Mouse (Mus musculus) lung, postnatal 36 days (tissue): ENCODE results near the gene Ninj2.

ENCODE experiments used
- DNase-seq: peaks from one replicate; pipeline ENCODE4 v3.0.0; 2022; ENCODE audit warnings: mixed read lengths

The Ninj2 gene

DNA sequence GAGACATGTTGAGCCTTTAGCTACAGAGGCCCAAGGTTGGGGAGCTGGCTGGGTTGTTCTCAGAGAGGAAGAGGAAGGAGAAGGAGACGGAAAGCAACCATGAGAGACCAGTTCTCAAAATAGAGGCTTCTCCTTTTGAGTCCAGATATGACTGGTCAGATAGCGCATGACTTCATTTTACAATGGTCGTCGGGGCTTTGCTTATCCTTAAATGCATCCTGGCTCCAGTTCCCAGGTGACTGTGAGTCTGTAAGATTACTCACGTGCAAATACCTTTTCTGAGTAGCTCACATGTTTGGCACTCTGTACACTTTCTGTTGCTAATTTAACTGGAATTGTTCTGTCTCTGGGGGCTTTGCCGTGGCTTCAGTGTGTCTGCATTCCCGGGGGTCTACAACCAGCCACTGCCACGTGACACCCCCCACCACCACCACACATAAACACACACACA is 86.6 kb downstream of the Ninj2 start:
- DNase-seq: no peak

DNA sequence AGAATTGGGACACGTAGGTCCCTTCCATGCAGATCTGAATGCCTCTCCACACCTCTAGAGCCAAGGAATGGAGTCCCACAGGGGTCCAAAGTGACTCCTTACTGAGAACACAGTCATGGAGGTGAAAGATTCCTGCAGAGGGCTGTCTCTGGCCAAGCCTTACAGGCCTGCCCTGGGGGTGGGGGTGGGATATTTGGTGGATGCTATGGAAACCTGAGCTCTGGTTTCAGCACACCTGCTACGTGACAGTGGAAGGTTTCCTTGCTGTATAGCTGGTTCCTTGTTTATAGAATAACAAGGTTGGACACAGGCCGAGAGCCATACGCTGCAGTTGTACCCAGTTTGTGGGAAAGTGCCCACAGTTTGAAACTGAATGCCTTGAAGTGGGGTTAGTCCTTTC is 87.3 kb downstream of the Ninj2 start:
- DNase-seq: no peak

DNA sequence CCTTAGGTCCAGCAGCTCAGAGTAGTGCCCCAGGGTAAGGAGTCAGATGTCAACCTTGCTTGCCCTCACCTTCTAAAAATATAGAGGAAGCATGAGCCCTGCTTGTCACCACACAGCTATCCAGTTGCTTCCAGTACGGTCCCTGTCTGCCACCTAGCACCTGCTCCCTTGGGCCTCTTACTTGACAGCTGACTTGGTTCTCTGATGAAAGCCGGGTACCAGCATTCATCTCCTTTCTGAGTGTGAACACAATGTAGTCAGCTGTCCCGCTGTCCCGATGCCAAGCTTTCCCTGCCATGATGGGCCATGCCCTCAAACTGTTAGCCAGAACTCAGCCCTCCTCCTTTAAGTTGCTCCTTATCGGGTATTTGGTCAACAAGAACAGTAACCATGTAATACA is 89.0 kb downstream of the Ninj2 start:
- no peak for DNase-seq

DNA sequence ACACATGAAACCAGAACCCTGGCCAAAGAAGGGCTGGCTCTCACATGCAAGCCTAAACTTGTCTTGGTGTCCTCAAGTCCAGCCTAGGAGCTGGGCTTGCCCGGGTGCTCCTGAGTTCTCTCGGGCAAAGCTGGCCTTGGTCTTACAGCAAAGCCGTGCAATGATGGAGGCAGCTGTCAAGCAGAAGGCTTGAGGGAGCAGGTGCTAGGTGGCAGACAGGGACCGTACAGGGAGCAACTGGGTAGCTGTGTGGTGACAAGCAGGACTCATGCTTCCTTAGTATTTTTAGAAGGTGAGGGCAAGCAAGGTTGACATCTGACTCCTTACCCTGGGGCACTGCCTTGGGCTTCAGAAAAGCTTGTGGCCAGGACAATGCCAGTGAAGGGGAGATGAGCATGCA is 90.6 kb downstream of the Ninj2 start:
- DNase-seq: no peak

DNA sequence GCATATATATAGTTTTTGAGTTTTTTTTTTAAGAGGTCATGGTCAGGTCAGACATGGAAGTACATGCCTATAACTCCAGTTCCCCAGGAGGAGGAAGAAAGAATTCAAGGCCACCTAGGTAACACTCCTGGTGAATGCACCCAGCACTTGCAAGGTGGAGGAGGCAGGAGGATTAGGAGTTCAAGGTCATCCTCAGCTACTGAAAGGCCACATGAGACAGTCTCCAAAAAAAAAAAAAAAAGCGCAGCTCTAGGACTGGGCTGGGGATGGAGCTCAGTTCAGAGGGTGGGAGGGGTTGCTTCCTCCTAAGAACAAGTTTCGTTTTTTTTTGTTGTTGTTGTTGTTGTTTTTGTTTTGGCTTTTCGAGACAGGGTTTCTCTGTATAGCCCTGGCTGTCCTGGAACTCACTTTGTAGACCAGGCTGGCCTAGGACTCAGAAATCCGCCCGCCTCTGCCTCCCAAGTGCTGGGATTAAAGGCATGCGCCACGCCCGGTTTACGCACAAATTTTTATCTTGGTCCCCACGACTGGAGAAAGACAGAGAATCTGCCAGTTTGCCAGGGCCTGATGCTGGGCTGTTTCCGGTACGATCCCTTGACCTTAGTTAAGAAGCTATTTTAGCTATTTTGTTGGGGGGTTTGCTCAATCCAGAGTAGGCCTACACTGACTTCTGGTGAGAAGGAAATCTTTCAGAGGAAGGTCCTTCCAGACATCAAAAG is 92.0 kb downstream of the Ninj2 start:
- DNase-seq: no peak

DNA sequence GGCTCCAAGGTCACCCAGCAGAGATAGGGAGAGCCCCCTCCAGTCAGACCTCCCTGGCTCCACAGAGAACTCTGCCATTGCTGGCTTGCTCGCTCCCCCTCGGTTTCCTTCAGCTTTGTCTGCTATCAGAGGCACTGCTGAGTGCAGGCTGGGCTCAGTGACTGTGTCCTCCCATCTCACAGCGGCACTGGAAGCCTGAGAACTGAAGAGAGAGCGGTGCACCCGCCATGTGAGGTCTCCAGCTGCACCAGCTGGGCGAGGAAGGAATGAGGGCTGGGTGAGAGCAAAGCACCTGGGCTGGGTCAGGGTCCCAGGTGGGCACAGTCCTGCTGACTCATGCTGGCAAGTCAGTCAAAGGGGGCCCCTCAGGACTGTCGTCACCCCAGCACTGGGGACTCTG is 92.6 kb downstream of the Ninj2 start:
- no peak for DNase-seq

DNA sequence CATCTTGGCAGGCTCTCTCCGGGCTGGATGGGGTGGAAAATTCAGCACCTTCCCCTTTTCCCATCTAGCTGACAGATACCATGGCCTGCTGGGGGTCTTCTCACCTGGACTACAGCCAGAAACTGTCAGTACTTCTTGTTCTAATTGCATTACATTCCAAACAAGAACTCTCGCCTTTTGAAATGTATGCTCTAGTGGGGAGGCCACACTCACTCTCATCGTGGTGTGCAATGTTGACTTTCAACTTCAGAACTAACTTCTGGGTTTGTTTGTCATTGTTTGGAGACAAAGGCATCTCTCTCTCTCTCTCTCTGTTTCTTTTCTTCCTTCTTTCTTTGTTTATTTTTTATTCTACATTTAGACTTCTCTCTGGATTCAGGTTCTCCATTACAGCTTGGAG is 93.4 kb downstream of the Ninj2 start:
- DNase-seq: no peak

DNA sequence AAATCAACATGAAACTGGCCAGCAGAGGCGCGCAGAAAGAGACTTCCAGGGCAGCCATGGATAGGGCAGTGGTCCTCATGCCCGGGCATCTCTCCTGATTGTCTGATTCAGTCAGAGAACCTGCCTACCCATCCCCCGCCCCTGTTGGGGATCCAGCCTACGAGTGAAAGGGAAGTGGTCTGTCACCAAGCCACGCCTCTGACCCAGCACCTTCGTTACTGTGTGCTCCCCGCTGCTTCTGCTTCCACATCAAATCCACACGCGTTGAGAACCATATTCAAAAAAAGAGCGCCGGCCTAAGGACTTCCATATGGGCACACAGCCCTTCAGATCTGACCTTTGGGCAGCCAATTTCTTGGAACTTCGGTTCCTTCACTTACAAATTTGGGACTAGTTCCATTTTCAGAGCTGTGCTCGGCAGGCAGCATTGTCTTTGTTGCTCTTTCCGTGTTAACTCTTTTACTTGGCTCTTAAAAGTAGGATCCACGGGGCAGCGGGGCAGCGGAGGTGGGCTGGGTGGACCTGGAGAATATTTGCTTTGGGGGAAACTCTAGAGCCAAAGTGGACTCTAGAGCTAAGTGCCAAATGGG is 94.5 kb downstream of the Ninj2 start:
- DNase-seq: peak; percentile 77

DNA sequence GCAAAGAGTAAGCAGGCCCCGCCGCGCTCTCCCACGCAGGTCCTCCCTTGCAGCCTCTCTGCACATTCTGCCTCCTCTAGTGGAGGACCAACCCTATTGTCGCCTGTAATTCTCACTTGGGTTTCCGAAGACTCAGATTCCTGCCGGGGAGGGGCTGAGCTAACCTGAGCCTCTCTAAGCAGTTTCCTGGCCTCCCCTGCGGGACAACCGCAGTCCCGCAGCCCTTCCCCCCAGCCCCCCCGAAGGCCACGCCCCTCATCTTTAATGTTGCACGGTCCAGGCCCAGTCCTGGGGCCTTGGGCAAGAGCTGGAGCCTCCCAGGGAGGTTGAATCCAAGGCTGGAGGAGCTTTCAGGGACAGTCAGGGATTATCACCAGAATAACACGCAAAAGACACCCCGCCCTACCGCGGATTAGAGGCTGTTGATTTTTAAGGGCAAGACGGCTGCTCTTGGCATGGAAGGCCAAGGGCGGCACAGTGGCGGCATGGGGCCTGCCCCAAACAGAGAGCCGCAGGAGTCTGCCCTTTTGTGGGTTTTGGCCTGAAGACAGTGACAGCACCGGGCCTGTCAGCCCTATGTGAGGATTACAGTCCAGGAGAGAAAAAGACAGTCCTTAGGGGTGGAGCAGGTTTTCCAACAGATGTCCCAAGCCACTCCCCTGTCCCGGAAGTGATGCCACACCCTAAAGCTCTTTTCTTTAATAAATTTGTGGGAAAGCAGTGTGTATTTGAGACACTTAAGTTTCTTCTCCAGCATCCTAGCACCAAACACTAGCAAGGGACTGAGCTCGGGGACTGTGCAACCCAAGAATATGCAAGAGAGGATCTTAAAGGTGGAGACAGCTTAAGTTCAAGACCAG is 95.5 kb downstream of the Ninj2 start:
- peak; percentile 61 for DNase-seq

DNA sequence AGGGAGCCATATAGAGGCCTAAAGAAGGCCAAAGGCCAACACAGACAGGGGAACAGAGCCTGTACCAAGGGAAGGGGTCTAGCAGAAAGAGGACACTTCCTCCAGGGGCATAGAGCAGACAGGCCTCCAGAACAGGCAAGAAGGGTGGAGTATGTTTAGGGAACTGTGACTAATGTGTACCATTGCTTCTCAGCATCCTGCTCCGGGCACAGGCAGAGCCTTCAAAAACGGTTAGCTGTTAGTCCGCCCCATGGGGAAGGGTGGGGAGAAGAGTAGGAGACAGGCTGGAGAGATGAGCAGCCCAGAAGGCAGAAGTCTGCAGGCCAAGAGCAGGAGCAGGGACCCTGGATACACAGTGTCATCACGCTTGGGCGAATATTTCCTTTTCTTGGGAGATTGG is 96.1 kb downstream of the Ninj2 start:
- DNase-seq: no peak

DNA sequence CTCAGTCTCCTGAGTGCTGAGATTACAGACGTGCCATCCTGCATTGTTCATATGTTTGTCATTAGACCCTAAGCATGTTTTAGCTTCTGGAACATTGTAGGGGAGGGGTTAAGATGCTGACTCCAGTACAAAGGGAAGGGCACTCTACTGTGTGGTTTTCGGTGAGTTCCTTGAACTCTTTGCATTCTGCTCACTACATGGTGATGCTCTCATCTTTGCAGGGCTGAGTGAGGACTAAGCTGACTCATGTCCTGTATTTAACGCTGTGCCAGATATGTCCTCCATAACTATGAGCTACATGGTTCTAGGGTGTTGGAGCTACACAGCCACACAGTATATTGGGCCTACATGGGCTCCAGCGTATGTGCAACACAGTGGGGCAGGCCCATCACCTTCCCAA is 97.2 kb downstream of the Ninj2 start:
- DNase-seq: no peak

DNA sequence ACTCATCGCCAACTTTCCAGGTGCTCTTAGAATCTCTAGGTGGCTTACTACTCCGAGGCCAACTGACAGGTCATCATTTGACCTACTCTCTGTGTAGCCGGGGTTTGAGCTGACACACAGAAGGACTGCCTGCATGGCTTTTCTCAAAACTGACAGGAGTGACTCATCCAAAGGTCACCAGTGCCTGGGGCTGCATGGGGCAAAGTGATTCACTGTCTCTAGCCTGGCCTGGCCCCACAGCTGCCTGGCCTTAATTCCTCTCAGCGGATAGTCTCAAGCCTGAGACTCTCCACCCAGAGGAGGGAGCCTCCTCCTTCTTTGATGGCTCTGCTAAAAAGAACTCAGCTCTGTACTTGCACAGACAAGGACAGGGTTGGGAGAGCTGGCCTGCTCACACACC is 97.8 kb downstream of the Ninj2 start:
- DNase-seq: no peak

DNA sequence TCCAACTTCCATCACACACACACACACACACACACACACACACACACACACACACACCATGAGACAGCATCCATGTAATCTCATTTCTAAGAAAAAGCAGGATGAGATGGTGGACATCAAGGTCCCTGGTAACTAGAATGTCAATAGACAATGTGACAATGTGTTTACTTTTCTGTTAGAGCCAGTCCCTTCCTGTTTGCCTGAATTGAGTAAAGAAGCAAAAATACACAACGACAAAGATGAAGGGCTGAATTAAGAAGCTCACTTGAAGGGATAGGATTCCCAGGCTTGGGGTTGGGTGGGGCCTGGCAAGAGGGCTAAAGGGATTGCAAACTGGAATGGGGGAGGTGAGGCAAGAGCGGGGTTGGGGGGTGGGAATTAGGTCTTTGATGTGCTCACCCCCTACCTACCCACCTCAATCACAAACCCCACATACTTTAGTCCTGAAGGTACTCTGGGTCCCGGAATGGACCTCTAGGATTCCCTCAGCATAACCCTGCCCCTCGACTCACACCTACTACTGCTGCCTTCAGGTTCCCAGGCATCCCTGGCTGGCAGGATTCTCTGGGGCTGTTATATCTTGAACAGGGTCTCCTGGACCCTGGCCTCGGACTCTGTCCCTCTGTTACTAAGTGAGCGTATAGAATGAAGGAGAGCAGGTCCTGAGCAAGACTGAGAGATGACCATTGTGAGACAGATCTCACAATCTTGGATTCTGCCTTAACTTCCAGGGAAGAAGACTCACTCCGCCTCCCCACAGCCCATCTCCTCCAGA is 98.4 kb downstream of the Ninj2 start:
- DNase-seq: no peak

DNA sequence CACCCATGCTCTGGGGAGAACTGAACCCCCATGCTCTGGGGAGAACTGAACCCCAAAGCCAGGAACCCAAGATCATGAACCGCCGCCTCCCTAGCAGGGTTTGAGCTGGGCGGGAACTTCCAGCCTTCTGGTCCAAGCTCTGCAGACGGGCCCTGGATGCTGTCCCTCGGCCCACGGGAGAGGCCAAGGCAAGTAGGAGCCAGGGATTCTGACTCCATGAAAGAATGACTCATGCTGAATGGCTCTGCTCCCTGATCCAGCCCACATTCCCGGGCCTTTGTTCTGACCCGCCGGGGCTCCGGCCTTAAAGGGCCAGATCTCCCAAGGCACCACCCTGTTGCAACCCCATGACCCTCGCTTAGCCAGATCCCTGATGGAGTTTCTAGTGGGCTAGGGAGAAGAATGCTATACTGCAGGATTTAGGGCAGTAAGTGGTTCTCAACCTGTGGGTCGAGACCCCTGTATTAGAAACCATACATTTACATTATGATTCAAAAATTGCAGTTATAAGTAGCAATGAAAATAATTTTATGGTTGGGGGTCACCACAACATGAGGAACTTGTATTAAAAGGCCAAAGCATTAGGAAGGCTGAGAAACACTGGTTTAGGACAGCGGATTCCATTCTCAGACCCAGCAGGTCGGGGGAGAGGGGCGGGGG is 99.2 kb downstream of the Ninj2 start:
- peak; percentile 85 for DNase-seq

DNA sequence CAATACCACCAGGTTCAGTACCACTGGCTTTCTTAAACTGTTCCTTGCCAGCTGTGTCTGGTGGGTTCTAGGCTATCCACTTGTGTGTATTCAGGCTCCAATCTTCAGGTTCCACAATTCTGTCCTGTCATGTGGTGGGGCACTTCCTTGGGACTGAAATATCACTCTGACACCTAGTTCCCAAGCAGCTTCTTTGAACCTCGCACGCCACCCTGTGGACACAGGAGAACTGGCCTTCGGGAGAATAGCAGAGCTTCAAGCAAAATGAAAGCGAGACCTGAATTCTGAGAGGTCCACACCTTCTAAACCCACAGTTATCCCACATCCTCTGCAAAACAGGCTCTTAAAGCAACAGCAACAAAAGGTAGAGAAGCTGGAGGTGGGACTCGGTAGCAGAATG is 100.0 kb downstream of the Ninj2 start:
- peak; percentile 96 for DNase-seq

DNA sequence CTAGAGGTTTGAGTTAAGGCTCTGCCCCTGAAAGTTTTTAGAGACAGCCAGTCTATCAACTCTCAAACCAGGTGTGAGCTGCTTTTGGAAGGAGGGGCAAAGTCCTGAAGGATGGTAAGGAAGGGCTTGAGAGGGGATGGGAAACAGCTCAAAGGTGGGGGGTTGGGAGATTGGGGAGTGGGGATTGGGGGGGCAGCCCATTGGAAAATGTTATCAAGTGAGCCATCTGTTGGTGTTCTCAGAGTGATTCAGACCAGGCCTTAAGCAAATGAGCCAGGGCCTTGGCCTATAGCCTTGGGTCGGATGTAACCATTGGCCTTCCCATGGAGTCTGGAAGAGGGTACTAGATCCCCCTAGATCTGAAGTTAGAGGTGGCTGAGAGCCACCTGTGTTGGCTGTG is 100.6 kb downstream of the Ninj2 start:
- no peak for DNase-seq

DNA sequence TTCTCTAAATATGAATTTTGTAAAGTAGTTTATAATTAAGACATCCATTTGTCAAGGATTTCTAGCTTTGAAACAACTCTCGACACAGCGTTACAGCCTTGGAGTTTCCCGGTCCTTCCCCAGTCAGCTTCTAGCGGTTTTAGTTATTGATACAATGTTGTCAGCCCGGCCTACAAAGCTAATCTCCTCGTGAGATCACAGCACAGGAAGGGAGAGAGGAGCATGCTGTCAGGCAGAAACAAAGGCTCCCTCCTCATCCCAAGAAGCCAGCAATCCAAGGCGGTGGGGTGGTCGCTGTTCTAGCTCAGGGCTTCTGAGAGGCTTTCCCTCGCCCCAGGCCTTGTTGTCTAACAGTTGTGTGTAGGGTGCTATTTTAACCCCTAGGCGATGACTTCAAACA is 101.2 kb downstream of the Ninj2 start:
- no peak for DNase-seq

DNA sequence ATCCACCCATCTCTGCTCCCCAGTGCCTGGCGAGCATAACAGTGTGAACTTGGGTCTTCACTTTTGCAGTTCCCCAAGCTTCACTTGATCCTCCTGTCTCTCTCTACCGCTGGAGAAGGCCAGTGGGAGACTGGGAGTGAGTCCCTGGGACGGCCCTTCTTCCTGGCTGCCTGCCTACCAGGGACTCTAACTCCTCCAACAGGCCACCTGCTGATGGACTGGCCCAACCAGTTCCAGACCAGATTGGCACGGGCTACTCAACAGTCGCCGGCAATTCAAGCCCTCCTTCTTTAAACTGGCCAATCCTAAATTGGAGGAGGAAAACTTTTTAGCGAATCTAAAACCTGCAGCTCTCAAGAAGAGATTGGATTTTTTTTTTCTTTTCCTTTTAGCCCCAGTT is 101.8 kb downstream of the Ninj2 start:
- peak; percentile 85 for DNase-seq

DNA sequence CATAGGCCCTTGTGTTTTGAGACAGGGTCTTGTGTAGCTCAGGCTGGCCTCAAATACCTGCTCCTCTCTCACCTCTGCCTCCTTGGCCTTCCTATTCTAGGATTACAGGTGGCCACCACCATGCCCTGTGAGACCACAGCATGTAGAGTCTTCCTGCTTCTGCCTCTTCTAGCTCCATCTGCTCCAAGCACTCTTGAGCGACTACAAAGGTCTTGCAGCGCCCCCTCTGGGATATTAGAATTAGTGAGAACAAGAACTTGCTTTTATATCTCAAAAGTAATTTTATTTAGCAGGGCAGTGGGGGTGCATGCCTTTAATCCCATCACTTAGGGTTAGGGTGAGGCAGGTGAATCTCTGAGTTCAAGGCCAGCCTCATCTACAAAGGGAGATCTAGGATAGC is 103.7 kb downstream of the Ninj2 start:
- DNase-seq: peak; percentile 79

DNA sequence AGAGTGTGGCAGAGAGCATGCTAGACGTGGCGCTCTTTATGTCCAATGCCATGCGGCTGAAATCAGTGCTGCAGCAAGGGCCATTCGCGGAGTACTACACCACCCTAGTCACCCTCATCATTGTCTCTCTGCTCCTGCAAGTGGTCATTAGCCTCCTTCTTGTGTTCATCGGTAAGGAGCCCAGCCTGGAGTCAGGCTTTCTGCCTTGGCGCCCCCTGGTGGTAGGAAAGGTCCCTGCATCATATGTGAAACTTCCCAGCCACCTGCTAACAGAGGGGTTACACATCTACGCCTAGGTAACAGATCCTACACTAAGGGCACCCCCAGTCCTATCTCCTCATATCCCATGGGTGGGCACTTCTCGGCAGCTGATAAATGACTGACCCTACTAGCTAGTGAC is 104.8 kb downstream of the Ninj2 start:
- peak; percentile 84 for DNase-seq

DNA sequence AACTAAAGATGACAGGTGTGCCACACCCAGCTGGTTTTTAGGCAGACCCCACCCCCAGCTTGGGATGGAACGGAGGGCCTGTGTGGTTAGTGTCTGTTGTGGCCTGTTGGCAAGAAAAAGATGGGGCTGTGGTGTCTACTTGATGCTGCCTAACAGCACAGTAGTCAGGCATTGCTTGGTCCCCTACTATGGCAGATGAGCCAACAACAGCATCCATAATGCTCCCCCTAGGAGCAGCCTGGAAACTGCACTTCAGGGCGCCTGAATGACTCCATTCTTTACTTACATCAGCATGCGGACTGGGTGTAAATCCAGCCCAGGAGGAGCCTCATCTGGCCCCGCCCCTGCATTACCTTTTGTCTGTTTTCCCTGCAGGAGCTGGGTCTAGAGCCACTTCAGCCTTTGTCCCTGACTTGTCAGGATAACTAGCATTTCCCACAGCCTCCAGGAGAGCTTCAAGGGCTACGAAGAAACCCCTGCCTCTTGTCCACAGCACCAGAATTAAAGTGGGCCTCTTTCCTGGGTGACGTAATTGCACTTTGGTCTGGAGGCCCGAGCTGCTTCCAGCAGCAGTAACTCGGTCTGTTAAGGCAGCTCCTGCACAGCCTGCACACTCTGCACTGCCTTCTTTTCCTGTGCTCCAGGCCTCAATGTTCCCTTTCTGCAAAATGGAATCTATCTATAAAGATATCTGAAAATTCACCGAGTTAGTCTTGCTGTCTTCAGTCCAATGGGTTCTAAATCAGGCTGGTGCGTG is 106.7 kb downstream of the Ninj2 start:
- no peak for DNase-seq

DNA sequence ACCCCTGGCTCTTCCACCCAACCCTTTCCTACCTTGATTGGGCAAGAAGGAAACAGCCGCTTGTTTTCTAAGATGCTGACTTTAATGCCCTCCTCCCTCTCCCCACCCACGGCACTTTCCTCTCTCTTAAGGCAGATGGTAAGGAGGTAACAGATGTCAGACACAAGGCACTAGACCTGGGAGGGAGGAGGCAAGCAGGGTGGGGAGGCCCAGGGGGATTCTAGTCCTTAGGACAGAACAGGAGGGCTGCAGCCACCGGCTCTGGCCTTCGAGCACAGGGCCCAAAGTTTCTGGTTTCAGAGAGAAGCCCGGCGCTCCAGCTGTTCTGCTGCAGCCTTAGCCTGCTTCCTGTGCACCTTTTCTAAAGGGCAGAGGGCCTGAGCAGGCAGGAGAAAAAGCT is 108.8 kb downstream of the Ninj2 start:
- no peak for DNase-seq
